Mouse (Mus musculus): ENCODE results near the gene Ehf. TPM values are rescaled to one million over a fixed set of nuclear protein-coding genes. Genes with fewer than 3 reads are reported as not detected.

Gene Ehf
- 0.39 and 0.50 TPM in 2 replicates for polyA plus RNA-seq (2012; rRNA removed)

GRCm38 (mm10) chr2:103303132-103303531 is at the start of gene Ehf:
Ehf (minus strand) TSS chr2:103303278.

Other genes starting within 250 kb of the Ehf start
- 15.6 and 17.0 TPM in 2 replicates for gene Pdhx, start 229.8 kb downstream of the Ehf start, polyA plus RNA-seq (2012; rRNA removed)
- gene Apip, start 229.6 kb downstream of the Ehf start, polyA plus RNA-seq (2012; rRNA removed): 16.5 and 18.2 TPM in 2 replicates
- 0.04 TPM in 1 of 2 replicates, not detected in the other for gene Elf5, start 108.4 kb upstream of the Ehf start, polyA plus RNA-seq (2012; rRNA removed)
- 213 and 257 TPM in 2 replicates for gene Cat, start 181.9 kb upstream of the Ehf start, polyA plus RNA-seq (2012; rRNA removed)